Mouse (Mus musculus) adrenal gland, postnatal 4 days (tissue): ENCODE data around the gene Dlg2. TPM values are rescaled to one million over a fixed set of nuclear protein-coding genes. Genes with fewer than 3 reads are reported as not detected.

Source experiments
- DNase-seq, 2 experiments: peaks; one replicate each; pipeline ENCODE4 v3.0.0; 2021 to 2022; ENCODE audit warnings: low spot score in 2 of 2, mixed read lengths in 2 of 2
- total RNA-seq, 2 experiments: library from RNA; stranded (reverse); gene quantifications; 2 replicates each; pipeline ENCODE4 v1.2.3; 2021

Dlg2 gene
- total RNA-seq, 2 experiments from 2014 or later: 82.3 to 86.9 TPM

DNA sequence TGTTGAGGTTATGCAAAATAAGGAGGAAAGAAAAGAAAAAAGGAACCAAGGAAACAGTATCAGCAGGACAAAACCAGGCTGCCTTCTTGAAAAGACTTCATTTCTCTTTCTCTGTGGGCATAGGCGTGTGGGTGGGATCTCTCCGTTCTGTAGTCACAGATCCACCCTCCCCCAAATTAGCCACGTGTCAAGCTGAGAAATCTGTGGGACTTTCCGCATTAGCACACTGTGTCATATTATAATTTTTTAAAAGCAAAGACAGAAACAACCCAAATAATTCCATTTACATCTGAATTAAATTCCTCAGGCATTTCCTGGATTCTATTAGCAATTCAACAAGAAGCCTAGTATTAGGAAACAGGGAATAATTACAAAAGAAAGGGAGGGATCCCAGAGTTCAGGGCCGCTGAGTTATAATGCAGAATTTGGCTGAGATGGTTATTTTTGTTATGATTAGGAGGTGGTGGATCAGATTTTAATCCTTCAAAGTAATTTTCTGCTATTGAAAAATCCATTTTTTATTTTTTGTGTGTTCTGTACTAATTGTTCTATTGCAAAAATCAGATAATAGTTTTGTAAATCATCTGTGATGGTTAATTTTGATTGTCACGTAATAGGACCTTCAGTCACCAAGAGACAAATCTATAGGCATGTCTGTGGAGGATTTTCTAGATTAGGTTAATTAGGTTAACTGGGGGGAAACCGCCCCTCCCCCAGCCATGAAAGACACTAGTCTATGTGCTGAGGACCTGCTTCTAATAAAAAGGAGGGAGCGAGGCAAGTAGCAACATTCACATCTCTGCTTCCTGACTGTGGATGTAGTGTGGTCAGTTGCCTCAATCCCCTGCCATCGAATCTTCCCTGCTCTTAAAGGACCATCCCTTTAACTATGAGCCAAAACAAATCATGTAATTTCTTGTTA, 63.3 kb downstream of the Dlg2 start:
- no peak for DNase-seq

DNA sequence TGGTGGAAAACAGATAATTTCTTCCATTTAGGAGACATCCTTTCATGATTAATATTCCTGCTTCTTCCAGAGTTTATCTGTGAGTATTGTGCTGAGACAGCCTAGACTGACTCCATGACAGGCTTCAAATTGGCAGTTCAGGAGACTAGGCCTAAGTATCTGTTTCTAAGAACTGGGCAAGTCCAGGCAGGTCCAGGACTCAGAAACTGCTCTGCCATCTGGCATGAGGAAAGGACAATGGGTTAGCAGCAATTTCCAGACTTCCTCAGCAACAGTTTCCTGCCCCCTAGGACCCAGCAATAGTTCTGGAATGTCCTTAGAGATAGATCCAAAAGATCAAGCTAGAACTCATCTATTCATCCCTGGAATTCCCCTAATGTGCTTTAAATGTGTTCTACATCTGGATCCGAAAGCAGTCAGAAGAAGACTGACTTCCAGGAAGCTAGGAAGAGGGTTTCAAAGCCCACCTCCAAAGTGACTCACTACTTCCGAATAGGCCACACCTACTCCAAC, 64.4 kb downstream of the Dlg2 start:
- no peak for DNase-seq

DNA sequence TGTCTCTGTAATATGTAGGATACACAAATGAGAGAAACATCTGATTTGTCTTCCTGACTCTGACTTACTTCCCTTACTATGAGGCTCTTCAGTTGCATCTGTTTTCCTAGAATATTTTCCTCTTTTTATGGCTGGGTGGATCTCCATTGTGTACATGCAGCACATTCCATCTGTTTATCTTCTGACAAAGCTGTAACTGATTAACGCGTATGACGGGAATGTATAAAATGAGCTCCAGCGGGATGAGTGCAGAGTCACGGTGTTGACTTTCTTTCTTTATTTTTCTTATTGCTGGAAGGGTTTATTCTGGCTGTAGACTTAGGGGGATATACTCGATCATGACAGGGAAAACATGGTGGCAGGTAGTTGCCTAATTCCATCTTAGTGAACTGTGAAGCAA, 76.9 kb downstream of the Dlg2 start:
- DNase-seq: no peak

DNA sequence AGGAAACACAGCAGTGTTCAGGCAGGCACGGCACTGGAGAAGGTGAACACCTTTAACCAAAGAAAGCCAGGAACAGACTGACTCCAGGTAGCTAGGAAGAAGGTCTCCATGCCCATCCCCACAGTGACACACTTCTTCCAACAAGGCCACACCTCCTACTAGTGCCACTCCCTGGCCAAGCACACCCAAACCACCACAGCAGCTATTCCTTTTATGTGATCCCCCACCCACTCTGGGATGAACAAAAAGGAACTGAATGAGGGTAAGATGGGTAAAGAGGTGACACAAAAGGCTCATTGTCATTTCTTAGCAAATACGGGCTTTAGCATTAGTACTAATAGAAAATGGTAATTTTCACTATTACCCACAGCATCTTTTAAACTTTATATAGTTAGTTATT, 77.9 kb downstream of the Dlg2 start:
- no peak for DNase-seq

DNA sequence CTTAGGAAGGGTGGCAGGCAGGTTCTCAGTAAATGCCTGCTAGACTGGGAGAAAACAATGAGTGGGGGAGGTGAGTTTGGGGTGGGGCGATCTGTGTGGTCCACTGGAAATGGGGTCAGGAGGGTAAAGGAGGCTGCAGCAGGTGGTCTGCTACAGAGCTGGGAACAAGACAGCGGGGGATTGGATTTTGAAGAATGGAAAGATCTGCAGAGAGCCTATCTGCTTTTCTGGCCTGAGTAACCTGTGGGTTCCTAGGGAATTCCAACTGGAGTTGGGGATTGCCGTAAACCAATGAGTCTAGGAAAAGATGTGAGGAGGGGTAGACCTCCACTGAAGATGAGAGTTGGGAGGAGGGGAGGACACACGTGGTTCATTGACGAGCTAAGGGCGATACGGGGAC, 92.7 kb downstream of the Dlg2 start:
- no peak for DNase-seq

DNA sequence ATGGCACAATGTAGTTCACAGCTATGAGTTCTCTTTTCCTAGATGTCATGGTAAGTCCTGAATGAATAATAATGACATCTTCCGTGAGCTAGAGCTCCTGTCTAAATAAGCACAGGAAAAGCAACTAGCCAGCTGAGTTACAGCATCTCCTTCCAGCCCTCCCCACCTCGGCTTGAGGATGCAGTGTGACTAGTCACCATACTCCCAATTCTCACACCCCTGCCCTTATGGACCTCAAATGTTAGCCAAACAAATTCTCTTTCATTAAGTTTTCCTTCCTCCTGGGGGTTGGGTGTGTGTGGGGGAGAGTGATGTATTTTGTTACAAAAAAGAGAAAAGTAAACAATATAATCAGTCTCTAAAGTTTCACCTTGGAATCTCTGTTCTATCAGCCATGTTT, 111.3 kb downstream of the Dlg2 start:
- DNase-seq: no peak

DNA sequence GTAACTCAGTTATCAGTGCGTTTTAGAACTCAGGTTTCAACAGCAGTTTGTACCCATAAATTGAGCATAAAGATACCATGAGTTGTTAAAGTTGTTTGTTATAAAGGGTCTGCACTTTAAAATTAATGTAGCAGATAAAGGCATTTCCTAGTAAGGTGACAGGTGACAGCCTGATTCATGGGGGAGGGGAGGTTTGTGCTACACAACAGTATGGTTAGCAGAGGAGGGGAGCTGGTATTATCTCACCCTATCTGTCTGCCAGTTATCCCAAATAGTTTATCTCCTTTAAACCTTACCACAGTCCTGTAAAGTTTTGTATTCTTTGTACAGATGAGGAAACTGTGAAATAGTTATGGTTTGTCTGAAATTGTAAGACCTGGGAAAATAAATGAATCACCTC, 111.8 kb downstream of the Dlg2 start:
- no peak for DNase-seq

DNA sequence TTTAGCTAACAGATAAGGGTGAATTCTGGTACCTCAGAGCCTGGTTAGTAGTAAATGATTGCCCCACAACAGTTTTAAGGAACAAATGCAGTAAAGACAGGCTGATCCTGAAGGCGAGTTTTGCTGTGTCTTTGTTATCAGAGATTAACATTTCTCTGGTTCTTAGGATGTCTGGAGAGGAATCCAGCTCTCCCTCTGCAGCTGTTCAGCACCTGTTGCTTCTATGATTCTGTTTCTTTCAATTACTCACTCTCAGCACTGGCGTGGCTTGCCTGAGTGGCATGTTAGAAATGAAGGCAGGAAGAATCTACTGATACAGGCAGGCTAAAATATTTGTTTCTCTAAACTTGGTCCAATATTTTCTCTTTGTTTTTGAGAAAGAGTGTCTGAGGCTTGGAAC, 133.3 kb downstream of the Dlg2 start:
- DNase-seq: no peak

DNA sequence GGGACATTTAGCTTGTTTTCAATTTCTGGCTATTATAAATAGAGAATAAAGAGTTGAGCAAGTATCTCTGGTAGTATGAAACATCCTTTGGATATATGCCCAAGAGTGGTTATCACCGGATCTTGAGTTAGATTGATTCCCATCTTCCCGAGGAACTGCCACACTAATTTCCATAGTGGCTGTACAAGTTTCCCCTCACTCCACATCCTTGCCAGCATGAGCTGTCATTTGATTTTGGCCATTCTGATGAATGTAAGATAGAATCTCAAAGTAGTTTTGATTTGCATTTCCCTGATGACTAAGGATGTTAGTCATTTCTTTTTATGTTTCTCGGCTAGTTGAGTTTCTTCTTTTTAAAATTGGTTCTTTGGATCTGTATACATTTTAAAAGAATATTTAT, 154.1 kb downstream of the Dlg2 start:
- no peak for DNase-seq

DNA sequence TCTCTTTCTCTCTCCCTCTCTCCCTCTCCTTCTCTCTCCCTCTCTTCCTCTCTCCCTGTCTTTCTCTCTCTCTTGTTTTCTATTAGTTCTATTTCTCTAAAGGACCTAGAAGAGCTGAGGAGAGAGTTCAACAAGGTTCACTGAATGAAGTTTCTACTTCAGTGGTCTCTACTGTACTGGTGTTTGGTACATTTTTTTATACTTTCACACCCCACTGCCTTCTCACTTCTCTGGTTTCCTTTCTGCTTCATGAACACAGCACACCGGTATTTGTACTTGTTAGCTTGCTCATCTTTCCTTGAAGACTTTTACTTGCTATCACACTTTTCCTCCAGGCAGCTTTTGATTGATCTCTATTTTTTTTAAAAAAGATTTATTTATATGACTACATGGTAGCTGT, 173.0 kb downstream of the Dlg2 start:
- no peak for DNase-seq

DNA sequence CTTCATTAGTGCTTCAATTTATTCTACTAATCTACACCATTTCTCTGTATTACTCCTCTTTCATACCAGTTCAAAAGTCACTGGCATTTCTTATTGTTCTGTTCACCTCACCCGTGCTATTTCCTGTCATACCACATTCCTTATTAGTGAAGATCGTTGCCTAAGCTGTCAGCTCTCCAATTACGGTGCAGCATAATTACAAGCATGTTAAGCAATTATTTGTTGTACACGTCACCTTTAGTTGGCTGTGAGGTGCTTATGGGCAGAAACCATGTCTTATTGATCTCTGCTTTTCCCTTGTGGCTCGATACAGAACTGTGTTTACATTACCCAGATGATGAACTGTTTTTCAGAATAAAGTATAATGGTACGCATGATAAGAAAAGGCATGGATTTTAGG, 174.7 kb downstream of the Dlg2 start:
- DNase-seq: no peak

DNA sequence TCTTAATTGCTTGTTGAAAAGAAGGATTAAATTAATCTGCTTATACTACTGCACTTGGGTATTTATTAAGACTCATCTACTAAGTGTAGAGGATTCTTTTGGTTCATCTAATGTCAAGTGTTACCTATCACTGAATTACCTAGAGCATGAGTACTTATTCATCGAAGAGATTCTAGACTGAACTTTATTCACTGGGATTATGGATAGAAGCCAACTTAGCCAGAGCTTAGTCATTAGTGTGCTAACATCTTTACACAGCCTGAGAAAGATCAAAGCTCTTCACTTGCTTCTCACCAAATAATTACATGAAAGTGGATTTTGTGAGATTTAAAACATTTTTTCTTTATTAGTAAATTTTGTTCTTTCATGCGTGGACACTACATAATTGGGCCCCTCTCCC, 175.1 kb downstream of the Dlg2 start:
- DNase-seq: no peak

DNA sequence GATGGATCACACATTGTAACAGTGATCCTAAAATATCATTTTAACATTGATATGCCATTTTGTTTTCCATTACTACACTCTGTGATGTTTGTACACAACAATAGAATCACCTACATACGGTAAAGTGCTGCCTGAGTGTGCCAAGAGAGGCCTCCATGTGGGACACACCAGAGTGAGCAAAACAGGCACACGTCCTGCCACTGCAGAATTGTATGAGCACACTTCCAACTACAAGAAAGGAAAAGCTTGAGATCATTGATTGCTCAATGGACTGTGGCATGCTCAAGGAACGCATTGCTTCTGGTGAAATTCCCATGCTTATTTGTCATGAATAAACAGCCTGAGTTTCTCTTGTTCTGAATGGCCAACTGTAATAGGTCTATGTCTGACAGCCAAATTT, 182.1 kb downstream of the Dlg2 start:
- DNase-seq: no peak

DNA sequence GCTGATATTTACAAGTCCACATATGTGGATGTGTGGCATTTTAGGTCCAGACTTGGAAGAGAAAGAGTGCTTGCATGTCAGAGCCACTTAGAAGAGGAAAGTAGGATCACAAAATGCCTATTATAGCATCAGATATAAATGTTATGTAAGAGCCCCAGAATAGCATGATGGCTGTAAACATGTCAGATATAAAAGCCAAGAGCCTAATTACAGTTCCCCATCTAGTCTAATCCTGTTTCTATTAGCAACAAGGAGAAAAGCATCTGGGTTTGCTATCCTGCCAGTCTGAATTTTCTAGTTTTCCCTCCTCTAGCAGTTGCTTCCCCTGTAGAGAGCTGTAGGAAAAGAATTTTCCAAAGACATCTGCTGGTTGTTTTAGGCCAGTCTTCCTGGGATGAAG, 217.6 kb downstream of the Dlg2 start:
- DNase-seq: no peak

DNA sequence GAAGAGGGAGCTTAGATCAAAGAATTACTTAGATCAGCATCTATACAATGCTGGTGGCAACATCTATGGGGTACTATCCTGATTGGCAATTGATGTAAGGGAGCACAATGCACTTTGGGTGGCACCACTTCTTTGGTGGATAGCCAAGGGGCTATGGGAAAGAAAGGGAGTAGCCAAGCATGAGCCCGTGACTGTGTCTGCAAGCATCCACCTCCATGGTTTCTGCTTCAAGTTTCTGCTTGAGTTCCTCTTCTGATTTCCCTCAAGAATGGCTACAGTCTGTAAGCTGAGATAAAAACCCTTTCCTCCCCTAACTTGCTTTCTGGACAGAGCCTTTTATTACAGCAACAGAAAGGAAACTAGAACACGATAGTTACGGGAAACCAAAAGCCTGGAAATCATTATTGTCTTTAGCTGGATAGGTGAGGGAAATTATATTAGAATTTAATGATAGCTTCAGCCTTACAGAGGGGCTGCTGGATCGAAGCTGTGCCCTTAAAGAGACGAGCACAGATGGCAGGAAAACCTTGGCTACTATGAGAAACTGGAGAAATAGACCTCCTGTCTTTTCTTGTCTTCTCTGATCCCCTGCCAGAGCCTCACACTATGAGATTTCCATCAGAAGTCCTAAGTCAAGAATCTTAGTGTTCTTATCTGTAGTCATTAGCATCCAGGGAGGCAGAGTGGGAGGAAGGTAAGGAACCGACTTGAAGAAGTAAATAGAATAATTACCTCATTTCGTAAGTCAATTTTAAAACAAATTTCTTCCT, 219.9 kb downstream of the Dlg2 start:
- DNase-seq: no peak

DNA sequence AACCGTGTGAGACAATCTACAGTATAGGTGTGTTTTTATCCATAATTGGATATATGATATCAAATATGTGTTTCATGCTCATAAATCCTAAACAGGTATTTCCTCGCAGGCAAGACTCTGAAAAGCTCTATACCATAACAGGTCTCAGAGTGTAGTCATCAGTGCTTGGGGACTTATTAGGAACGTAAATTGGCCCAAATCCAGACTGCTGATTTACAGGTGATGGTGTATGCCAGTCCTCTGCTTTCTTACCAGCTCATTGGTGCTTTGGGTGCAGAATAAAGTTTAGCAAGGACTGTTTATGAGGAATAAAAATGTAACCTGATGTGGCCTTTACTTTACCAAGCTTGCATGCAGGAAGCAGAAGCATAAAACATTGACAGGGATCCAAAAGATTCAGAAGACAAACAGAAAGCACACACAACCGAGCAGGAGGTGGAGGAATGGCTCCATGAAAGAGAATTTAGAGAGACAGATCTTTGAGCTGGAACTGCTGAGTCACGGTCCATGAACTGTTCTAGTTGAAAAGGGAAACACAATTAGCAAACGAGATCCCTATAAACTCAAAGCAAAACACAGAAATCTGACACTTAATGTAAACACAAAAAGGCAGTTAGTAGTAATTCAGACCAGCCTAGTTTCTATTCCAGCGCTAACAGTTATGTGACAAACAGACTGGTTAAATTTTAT, 226.8 kb downstream of the Dlg2 start:
- no peak for DNase-seq

DNA sequence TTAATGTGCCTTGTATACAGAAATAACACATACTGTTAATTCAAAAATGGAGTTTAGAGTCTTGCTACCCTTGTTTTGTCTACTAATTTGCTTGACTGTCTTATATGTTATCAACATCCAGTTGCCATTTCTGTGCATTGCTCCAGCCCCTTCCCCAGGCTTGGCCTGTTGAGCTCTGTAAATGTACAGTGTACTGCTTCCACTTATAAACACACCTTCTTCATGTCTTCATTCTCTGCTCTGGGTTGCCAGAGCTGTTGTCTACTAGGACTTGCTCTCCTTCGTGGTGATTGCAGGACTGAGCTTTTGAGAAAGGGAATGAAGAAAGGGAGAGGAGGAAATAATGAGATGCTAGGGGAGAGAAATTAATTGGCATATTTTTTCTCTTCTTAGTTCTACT, 227.5 kb downstream of the Dlg2 start:
- DNase-seq: no peak

DNA sequence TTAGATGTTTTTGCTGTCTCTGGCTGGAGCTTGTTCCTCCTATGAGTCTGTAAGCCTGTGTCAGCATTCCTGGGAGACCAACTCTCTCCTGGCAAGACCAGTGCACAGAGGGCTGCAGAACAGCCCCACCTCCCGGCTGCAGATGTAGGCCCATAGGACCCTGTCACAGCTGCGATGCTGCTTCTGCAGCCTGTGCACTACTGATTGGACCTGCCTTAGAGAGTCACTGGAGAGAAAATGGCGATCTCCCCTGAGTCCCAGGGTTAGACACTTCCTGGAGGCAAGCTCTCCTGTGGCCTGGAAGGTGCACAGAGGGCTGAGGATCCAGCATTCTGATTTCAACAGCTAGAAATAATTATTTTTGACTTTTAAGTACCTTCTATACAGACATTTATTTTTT, 257.6 kb downstream of the Dlg2 start:
- no peak for DNase-seq

DNA sequence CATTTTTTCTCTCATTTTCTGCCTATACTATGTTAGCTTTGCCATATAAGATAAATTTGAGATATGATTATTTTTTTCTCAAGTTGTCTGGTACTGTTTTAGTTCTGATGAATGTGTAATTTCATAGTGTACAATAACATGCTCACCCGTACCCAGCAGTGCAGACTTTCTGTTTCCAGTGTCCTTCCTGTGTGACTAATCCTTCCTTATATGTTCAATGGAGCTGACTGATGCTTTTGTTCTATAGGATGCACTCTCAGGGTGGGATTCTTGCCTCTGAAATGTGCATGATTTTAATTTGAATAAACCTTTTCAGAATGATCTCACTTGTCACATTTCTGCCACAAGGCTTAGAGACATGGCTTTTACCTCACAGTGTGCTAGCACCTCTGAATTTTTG, 259.9 kb downstream of the Dlg2 start:
- DNase-seq: no peak

DNA sequence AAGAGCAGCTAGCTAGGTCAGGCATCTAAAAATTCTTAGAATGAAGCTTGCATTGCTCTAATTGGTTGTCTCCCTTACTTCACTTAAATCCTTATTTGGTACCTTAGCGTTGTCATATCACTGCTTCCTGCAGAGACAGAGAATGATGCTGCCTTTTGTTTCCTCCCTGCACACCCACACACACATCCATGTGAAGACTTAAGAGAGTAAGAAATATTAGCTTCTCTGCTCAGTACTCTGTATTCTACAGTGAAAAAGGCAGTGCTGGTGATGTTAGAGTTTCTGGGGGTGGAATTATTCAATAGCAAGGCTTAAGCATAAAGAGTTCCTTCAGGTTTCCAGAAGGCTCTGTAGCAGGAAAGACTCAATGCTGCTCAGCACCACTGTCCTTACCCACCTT, 272.2 kb downstream of the Dlg2 start:
- DNase-seq: no peak

DNA sequence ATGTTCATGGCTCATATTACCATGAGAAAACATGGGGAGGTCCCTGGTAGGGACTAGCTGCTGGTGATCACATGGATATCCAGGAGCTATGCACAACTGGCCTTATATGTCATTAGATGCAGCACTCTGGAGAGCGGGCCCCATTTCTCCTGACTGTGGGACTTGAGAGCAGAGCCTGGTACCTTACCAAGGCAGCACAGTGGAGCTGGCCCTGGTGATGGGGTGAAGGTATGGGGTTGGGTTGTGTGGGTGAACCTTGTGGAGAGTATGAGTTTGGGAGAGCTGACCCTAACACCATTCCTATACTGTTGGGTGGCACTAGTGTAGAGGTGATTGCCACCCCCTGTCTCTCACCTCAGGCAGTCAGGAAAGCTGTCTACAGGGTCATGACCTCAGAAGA, 311.5 kb downstream of the Dlg2 start:
- DNase-seq: no peak

DNA sequence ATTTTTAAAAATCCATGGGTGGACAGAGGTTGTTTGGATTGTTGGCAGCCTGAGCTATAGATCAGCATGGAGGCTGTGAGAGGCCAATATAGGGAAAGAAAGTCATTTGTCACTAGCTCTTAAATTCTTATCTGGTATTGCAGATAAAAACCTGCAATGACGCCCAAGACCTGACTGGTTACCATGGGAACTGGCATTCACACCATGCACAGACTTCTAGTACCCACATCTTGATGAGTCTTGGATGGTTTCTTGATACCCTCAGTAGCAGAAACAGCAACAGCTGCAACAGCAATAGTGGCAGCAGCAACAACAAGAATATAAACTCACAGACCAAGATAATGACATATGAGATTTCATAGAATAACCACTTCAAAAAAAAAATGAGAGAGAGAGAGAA, 315.1 kb downstream of the Dlg2 start:
- no peak for DNase-seq
